Mouse (Mus musculus): ENCODE measurements around the gene Scgb1b24. TPM values are rescaled to one million over a fixed set of nuclear protein-coding genes. Genes with fewer than 3 reads are reported as not detected.

Gene Scgb1b24
- not detected in 2 replicates for polyA plus RNA-seq (2014; fragmentation: Nextera tagmentation; extraction: Ambion mirVana)

DNA sequence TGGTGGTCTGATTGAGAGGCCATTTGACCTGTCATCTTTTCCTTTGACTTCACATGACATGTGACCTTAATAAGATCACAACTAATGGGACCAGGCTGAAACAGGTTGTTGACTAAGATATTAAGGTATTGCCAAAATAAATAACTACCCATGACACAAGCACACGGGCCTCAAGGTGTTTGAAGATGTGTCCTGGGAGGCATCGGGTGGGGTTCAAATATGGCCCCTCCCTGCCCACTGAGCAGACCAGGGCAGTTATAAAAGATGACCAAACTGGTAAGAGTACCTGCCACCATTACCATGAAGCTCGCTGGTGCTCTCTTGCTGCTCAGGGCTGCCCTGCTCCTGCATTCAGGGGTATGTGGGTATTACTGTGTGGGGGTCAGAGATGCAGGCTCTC, at the start of gene Scgb1b24:
Gene Scgb1b24 (plus strand): TSS at position 301 of the 400 bp plus-strand sequence.
- no peaks in the 10 kb centered on the region for H3K4me1 ChIP-seq (ENCODE audit: control insufficient read depth, insufficient read depth, low read length)

DNA sequence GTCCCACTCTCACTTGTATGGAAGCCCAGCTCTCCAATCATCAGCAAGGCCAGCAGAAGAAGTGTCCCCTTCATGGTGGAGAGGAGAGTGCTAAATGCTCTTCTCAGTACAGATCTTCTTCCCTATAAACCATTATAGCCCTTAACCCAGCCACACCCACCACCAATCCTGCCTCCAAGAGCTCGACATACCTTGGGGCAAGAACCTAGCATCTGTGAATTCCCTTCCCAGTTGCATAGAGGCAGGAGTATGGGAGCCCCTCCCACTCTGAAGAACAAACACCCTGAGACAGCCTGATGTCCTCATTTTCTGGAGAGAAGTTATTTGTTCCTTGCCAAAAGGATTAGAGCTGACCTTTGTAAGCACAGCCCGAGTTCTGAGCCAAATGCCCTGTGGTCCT, 4.4 kb upstream of the Scgb1b24 start, which contains the start of gene Scgb2b24:
Gene Scgb2b24 (minus strand): TSS at position 101 of the 400 bp plus-strand sequence.
- ATAC-seq (ENCODE audit: insufficient read depth, low FRiP score, low TSS enrichment): no peak
- H3K9ac ChIP-seq (ENCODE audit: low read length): no peak within 1 kb of the TSS
- WGBS: 79% methylated on average over 2 of the region's 2 CpGs
- no peaks in the 10 kb centered on the region for H3K27me3 ChIP-seq (ENCODE audit: control insufficient read depth, insufficient read depth, low read length)
- no peak within 1 kb of the TSS for H3K4me2 ChIP-seq (ENCODE audit: low read depth)
- no peak for DNase-seq (ENCODE audit: low spot score)
- H3K4me3 ChIP-seq (ENCODE audit: low read depth, low read length): no peak within 1 kb of the TSS
- H3K36me3 ChIP-seq (ENCODE audit: control insufficient read depth, insufficient read depth, low read length): no peaks in the 10 kb centered on the region
- peaks cover 51% of the 10 kb centered on the region for H3K9me3 ChIP-seq (ENCODE audit: control insufficient read depth, low read length)
- no peak within 1 kb of the TSS for H3K27ac ChIP-seq (ENCODE audit: low read depth, low read length)
- H3K4me1 ChIP-seq (ENCODE audit: control insufficient read depth, insufficient read depth, low read length): no peaks in the 10 kb centered on the region

More for the DNA sequence above, at the start of gene Scgb1b24:
- no peak within 1 kb of the TSS for H3K4me2 ChIP-seq (ENCODE audit: low read depth)
- no peaks in the 10 kb centered on the region for H3K27me3 ChIP-seq (ENCODE audit: control insufficient read depth, insufficient read depth, low read length)
- no peaks in the 10 kb centered on the region for H3K36me3 ChIP-seq (ENCODE audit: control insufficient read depth, insufficient read depth, low read length)
- ATAC-seq (ENCODE audit: insufficient read depth, low FRiP score, low TSS enrichment) (no peak), DNase-seq (ENCODE audit: low spot score) (no peak)
- no peak within 1 kb of the TSS for H3K27ac ChIP-seq (ENCODE audit: low read depth, low read length)
- H3K9ac ChIP-seq (ENCODE audit: low read length): no peak within 1 kb of the TSS
- peaks cover 41% of the 10 kb centered on the region for H3K9me3 ChIP-seq (ENCODE audit: control insufficient read depth, low read length)
- 86% methylated on average over 3 of the region's 3 CpGs for WGBS
- H3K4me3 ChIP-seq (ENCODE audit: low read depth, low read length): no peak within 1 kb of the TSS

Other genes with a start within 250 kb of the Scgb1b24 start
- not detected in 2 replicates for gene Scgb2b21, start 223.3 kb upstream of the Scgb1b24 start, polyA plus RNA-seq (2014; fragmentation: Nextera tagmentation; extraction: Ambion mirVana)
- not detected in 2 replicates for gene Scgb2b24, start 4.5 kb upstream of the Scgb1b24 start, polyA plus RNA-seq (2014; fragmentation: Nextera tagmentation; extraction: Ambion mirVana)
- gene Scgb2b26, start 201.2 kb downstream of the Scgb1b24 start, polyA plus RNA-seq (2014; fragmentation: Nextera tagmentation; extraction: Ambion mirVana): not detected in 2 replicates